Mouse (Mus musculus): ENCODE data around the gene Cntrl. TPM values are rescaled to one million over a fixed set of nuclear protein-coding genes. Genes with fewer than 3 reads are reported as not detected.
A peak's percentile ranks its signal among the peaks of the same experiment; 100 is the strongest.

The Cntrl gene
- polyA plus RNA-seq, 1 experiment from 2014 or later, result 8.5 TPM

- Histone ChIP-seq H3K4me2 (no peak overlapping the region), H3K27me3 (no peaks in the 10 kb centered on the region), H3K9me3 (replicated peaks) (no peaks in the 10 kb centered on the region), H3K4me3 (replicated peaks) (no peak overlapping the region), H3K4me1 (replicated peaks) (no peaks in the 10 kb centered on the region), H3K36me3 (replicated peaks) (peaks cover 41% of the 10 kb centered on the region), H3K27ac (replicated peaks) (no peak overlapping the region), H3K9ac (no peak overlapping the region)
- ATAC-seq (ENCODE audit: insufficient read depth), result no peak
- 71% methylated on average over 7 of the region's 7 CpGs for WGBS (ENCODE audit: insufficient replicate concordance)
Observed at GRCm38 (mm10) chr2:35124716-35125115, 15.4 kb downstream of the Cntrl start.

DNA sequence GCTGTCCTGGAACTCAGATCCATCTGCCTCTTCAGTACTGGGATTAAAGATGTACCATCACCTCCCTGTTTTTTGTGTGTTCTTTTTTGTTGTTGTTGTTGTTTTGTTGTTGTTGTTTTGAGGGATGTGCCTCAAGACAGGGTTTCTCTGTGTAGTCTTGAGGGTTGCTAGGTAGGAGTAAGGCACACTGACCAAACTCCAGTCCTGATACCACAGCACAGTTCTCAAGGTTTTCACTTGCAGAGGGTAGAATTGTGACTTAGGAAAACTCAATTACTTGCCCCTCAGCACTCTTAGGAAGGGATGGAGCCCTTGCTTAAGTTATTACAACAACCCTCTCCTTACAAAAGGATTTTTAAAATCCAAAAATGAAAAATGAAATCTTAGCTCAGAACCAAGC, 22.2 kb downstream of the Cntrl start:
- ATAC-seq (ENCODE audit: insufficient read depth), result no peak
- peak overlapping the region; percentile 66; the same call in 1 of the 2 replicates for H3K4me3 ChIP-seq (replicated peaks)
- H3K36me3 ChIP-seq (replicated peaks), result peaks cover 30% of the 10 kb centered on the region
- no peaks in the 10 kb centered on the region for H3K27me3 ChIP-seq
- peak overlapping the region; percentile 68 for H3K4me2 ChIP-seq
- no peak overlapping the region for H3K27ac ChIP-seq (replicated peaks)
- H3K9me3 ChIP-seq (replicated peaks), result no peaks in the 10 kb centered on the region
- H3K4me1 ChIP-seq (replicated peaks), result peaks cover 15% of the 10 kb centered on the region
- no peak overlapping the region for H3K9ac ChIP-seq

DNA sequence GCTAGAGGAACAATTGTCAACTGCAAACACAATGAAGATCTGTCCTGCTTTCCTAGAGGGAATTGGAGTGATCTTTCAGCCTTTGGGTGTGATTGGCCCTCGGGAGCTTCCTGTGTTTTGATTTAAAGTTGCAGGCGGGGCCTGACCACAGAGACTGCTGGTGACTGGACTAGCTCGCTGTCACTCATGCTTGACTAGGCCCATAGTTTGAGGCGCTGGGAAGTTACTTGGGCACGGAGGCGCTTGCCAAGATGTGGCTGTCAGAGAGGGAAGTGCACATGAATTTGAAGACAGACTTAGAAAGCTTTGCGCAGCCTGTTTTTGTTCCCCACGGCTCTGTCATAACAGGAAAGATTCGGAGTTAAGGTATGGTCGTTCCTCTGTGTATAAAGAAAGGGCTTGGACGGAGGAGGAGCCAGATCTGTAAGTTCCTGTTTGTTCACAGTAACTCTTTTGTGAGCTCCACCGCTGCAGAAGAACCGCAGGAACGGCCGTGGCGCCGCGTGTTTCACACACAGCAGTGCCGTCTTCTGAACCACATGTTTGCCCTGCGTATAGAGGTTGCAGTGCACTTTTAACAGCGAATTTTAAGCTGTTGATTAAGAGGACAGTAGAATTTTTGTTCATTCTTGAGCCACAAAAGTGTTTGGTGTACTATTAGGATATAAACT, 22.8 kb downstream of the Cntrl start:
- H3K36me3 ChIP-seq (replicated peaks), result peaks cover 33% of the 10 kb centered on the region
- H3K4me3 ChIP-seq (replicated peaks), result peak overlapping the region; percentile 66
- ATAC-seq (ENCODE audit: insufficient read depth), result peak; percentile 99
- H3K4me2 ChIP-seq, result peak overlapping the region; percentile 68
- peaks cover 15% of the 10 kb centered on the region for H3K4me1 ChIP-seq (replicated peaks)
- WGBS (ENCODE audit: insufficient replicate concordance), result under 1% methylated on average over 21 of the region's 21 CpGs
- no peaks in the 10 kb centered on the region for H3K27me3 ChIP-seq
- no peaks in the 10 kb centered on the region for H3K9me3 ChIP-seq (replicated peaks)
- H3K27ac ChIP-seq (replicated peaks), result peak overlapping the region; percentile 78
- peak overlapping the region; percentile 60 for H3K9ac ChIP-seq

- Histone ChIP-seq H3K27me3 (no peaks in the 10 kb centered on the region), H3K4me3 (replicated peaks) (peak overlapping the region; percentile 66), H3K4me2 (peak overlapping the region; percentile 68), H3K9me3 (replicated peaks) (no peaks in the 10 kb centered on the region), H3K36me3 (replicated peaks) (peaks cover 33% of the 10 kb centered on the region), H3K27ac (replicated peaks) (peak overlapping the region; percentile 78), H3K4me1 (replicated peaks) (peaks cover 15% of the 10 kb centered on the region), H3K9ac (peak overlapping the region; percentile 60)
- ATAC-seq (ENCODE audit: insufficient read depth), result no peak
- 5% methylated on average over 5 of the region's 5 CpGs for WGBS (ENCODE audit: insufficient replicate concordance)
Observed at GRCm38 (mm10) chr2:35132662-35133055, 23.4 kb downstream of the Cntrl start.

DNA sequence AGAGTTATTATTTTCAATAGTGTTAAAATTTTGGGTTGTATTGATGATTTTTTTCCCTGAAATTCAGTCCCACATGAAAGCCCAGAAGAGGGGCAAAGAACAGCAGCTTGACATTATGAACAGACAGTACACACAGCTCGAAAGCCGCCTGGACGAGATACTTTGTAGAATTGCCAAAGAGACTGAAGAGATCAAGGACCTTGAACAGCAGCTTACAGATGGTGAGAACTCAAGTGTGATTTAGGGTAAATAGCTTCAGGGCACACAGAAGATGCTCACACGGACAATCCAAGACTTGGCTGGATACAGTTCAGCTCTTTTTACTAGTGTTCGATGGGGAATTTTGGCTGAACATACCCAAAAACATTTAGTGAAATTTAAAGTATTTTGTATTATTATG, 24.6 kb downstream of the Cntrl start:
- Histone ChIP-seq H3K4me3 (replicated peaks) (no peak overlapping the region), H3K9ac (no peak overlapping the region), H3K4me1 (replicated peaks) (peaks cover 15% of the 10 kb centered on the region), H3K27ac (replicated peaks) (no peak overlapping the region), H3K36me3 (replicated peaks) (peaks cover 38% of the 10 kb centered on the region), H3K27me3 (no peaks in the 10 kb centered on the region), H3K4me2 (no peak overlapping the region), H3K9me3 (replicated peaks) (no peaks in the 10 kb centered on the region)
- WGBS (ENCODE audit: insufficient replicate concordance), result 86% methylated on average over 5 of the region's 5 CpGs
- ATAC-seq (ENCODE audit: insufficient read depth), result no peak

- H3K36me3 ChIP-seq (replicated peaks), result peaks cover 73% of the 10 kb centered on the region
- H3K9me3 ChIP-seq (replicated peaks), result no peaks in the 10 kb centered on the region
- no peak overlapping the region for H3K4me3 ChIP-seq (replicated peaks)
- H3K4me2 ChIP-seq, result no peak overlapping the region
- WGBS (ENCODE audit: insufficient replicate concordance), result 78% methylated on average over 1 of the region's 1 CpGs
- H3K4me1 ChIP-seq (replicated peaks), result no peaks in the 10 kb centered on the region
- ATAC-seq (ENCODE audit: insufficient read depth), result no peak
- no peaks in the 10 kb centered on the region for H3K27me3 ChIP-seq
- H3K9ac ChIP-seq, result no peak overlapping the region
- no peak overlapping the region for H3K27ac ChIP-seq (replicated peaks)
Observed at GRCm38 (mm10) chr2:35138576-35138975, 29.3 kb downstream of the Cntrl start.

DNA sequence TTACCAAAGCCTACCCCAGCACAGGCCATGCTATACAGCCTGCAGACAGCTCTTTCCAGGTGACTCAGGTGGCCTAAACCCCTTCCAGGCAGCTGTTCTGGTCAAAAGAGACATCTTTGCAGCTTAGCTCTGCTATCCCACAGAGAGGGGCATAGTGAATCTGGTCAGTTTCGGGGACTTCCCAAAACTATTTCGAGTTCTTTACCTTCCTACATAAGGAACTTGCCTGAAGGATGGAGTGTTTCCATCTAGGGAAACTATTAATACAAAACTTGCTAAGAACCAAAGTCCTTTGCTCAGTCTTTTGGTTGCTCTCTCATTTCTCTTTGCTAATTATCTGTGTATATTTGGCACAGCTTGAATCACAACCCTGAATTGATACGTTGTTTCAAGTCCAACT, 32.4 kb downstream of the Cntrl start:
- Histone ChIP-seq H3K9ac (no peak overlapping the region), H3K9me3 (replicated peaks) (no peaks in the 10 kb centered on the region), H3K27ac (replicated peaks) (no peak overlapping the region), H3K4me1 (replicated peaks) (no peaks in the 10 kb centered on the region), H3K36me3 (replicated peaks) (peaks cover 86% of the 10 kb centered on the region), H3K4me3 (replicated peaks) (no peak overlapping the region), H3K4me2 (no peak overlapping the region), H3K27me3 (no peaks in the 10 kb centered on the region)
- no peak for ATAC-seq (ENCODE audit: insufficient read depth)
- WGBS (ENCODE audit: insufficient replicate concordance), result 63% methylated on average over 3 of the region's 3 CpGs

DNA sequence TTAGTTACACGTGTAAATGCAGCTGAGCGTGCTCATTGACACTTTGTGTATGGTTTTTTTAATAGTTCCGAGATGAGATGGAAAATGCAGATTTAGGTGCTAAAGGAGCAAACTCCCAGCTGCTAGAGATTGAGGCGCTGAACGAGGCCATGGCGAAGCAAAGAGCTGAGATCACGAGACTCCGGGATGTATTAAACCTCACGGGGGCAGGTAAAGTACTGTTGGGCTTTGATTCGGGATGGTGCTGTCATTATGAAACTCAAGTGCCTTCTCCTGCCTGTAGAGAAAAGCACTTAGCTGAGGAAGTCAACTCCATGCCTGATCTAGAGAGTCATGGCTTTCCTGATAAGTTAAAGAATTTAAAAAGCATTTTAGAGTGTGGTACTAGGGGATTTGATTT, 39.5 kb downstream of the Cntrl start:
- H3K4me2 ChIP-seq, result no peak overlapping the region
- H3K4me3 ChIP-seq (replicated peaks), result no peak overlapping the region
- no peaks in the 10 kb centered on the region for H3K27me3 ChIP-seq
- H3K9ac ChIP-seq, result no peak overlapping the region
- WGBS (ENCODE audit: insufficient replicate concordance), result 84% methylated on average over 10 of the region's 10 CpGs
- no peak overlapping the region for H3K27ac ChIP-seq (replicated peaks)
- H3K36me3 ChIP-seq (replicated peaks), result peaks cover 92% of the 10 kb centered on the region
- H3K9me3 ChIP-seq (replicated peaks), result no peaks in the 10 kb centered on the region
- no peaks in the 10 kb centered on the region for H3K4me1 ChIP-seq (replicated peaks)
- ATAC-seq (ENCODE audit: insufficient read depth), result no peak

GRCm38 (mm10) chr2:35151303-35151882, 42.1 kb downstream of the Cntrl start:
- Histone ChIP-seq H3K4me1 (replicated peaks) (no peaks in the 10 kb centered on the region), H3K27me3 (no peaks in the 10 kb centered on the region), H3K4me2 (no peak overlapping the region), H3K9ac (no peak overlapping the region), H3K9me3 (replicated peaks) (no peaks in the 10 kb centered on the region), H3K4me3 (replicated peaks) (no peak overlapping the region), H3K36me3 (replicated peaks) (peaks cover 94% of the 10 kb centered on the region), H3K27ac (replicated peaks) (no peak overlapping the region)
- ATAC-seq (ENCODE audit: insufficient read depth), result no peak
- 80% methylated on average over 13 of the region's 13 CpGs for WGBS (ENCODE audit: insufficient replicate concordance)

GRCm38 (mm10) chr2:35153179-35153578, 43.9 kb downstream of the Cntrl start:
- Histone ChIP-seq H3K4me3 (replicated peaks) (no peak overlapping the region), H3K4me1 (replicated peaks) (no peaks in the 10 kb centered on the region), H3K4me2 (no peak overlapping the region), H3K27ac (replicated peaks) (no peak overlapping the region), H3K27me3 (no peaks in the 10 kb centered on the region), H3K9ac (no peak overlapping the region), H3K9me3 (replicated peaks) (no peaks in the 10 kb centered on the region), H3K36me3 (replicated peaks) (peaks cover 92% of the 10 kb centered on the region)
- no peak for ATAC-seq (ENCODE audit: insufficient read depth)
- WGBS (ENCODE audit: insufficient replicate concordance), result 70% methylated on average over 6 of the region's 6 CpGs

DNA sequence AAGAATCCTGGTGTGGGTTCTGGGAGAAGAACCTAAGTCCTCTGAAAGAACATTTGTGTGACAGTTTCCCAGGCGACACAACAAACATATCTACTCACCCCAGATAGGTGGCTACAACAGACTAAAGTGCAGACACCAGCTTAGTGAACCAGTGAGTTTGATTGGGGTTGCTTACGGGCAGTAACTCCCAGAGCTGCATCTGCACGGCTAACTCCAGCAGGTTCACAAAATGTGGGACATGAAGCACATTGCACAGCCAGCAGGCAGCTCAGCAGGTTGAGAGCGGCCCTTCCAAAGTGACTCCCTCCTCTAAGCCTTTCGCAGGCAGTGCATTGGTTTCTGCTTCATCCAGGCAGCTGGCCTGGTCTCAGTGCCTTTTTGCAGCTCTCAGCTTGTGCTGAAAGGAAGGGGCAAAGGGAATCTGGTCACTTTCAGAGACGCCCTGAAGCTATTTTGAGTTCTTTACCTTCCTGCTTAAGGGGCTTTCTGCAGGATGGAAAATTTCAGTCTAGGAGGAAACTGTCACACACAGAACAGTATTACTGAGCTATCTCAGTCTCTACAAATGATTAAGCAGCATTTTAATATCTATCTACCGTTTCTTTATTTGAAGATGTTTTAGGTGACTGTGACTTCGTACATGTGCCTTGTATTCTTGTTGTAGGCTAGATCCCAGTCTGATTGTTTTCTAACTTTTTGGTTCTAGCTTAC, 44.7 kb downstream of the Cntrl start:
- Histone ChIP-seq H3K27ac (replicated peaks) (no peak overlapping the region), H3K36me3 (replicated peaks) (peaks cover 93% of the 10 kb centered on the region), H3K4me3 (replicated peaks) (no peak overlapping the region), H3K4me2 (no peak overlapping the region), H3K9me3 (replicated peaks) (no peaks in the 10 kb centered on the region), H3K27me3 (no peaks in the 10 kb centered on the region), H3K4me1 (replicated peaks) (no peaks in the 10 kb centered on the region), H3K9ac (no peak overlapping the region)
- no peak for ATAC-seq (ENCODE audit: insufficient read depth)
- 69% methylated on average over 8 of the region's 8 CpGs for WGBS (ENCODE audit: insufficient replicate concordance)
